Mouse (Mus musculus) forebrain, embryonic 14.5 days (tissue): ENCODE results near the gene Gon4l. TPM values are rescaled to one million over a fixed set of nuclear protein-coding genes. Genes with fewer than 3 reads are reported as not detected.
"Not testable (repeated sequence)": the region's sequence is repeated elsewhere in the genome, so short reads cannot be mapped to it uniquely, and the experiment has no call there.

Source experiments
- ATAC-seq: fragments of 200-750 bp; cut with Nextera tagmentation; 2 replicates; pipeline ENCODE4 v1.8.0; 2017; ENCODE audit warnings: mild to moderate bottlenecking, moderate library complexity
- DNase-seq: peaks from one replicate; pipeline ENCODE4 v3.0.0-alpha.2; 2015; ENCODE audit warnings: low spot score
- H3K27ac ChIP-seq: fragments of 300-500 bp; sonication (generic); 2 replicates; pipeline ENCODE4 v1.5.1; 2014; ENCODE audit warnings: low read depth, mild to moderate bottlenecking, control low read depth, low read length, moderate library complexity
- H3K27me3 ChIP-seq: fragments of 300-500 bp; sonication (generic); replicated peaks from 2 replicates; pipeline ENCODE4 v1.6.1; 2014; ENCODE audit warnings: low read length, control low read depth, mixed read lengths; ENCODE audit not compliant: control insufficient read depth, insufficient read depth
- H3K36me3 ChIP-seq: fragments of 300-500 bp; sonication (generic); 2 replicates; pipeline ENCODE4 v1.6.1; 2014; ENCODE audit warnings: low read length, control low read depth; ENCODE audit not compliant: control insufficient read depth, insufficient read depth
- H3K4me1 ChIP-seq: fragments of 300-500 bp; sonication (generic); 2 replicates; pipeline ENCODE4 v1.6.1; 2014; ENCODE audit warnings: antibody characterized with exemption, low read length, control low read depth; ENCODE audit not compliant: control insufficient read depth, insufficient read depth
- H3K4me2 ChIP-seq: fragments of 300-500 bp; sonication (generic); 2 replicates; pipeline ENCODE4 v1.6.1; 2014; ENCODE audit warnings: mild to moderate bottlenecking, control low read depth, low read length
- H3K4me3 ChIP-seq: fragments of 300-500 bp; sonication (generic); 2 replicates; pipeline ENCODE4 v1.5.1; 2014; ENCODE audit warnings: low read depth, low read length, control low read depth
- H3K9ac ChIP-seq: fragments of 300-500 bp; sonication (generic); 2 replicates; pipeline ENCODE4 v1.6.1; 2014; ENCODE audit warnings: mild to moderate bottlenecking, low read length, control low read depth, moderate library complexity
- H3K9me3 ChIP-seq: fragments of 300-500 bp; sonication (generic); replicated peaks from 2 replicates; pipeline ENCODE4 v1.6.1; 2016; ENCODE audit warnings: low read length, control low read depth, mixed read lengths; ENCODE audit not compliant: control insufficient read depth
- WGBS: fragments of 180-500 bp; shearing (Covaris S2); extraction: QIAGEN DNeasy Blood & Tissue Kit; methylation state at CpG from one replicate; pipeline ENCODE4 v1.1.7; 2014; 5-methylcytosine and 5-hydroxymethylcytosine counted together
- polyA plus RNA-seq: library from polyadenylated mRNA; unstranded; fragments of >200 nt; fragmentation: Nextera tagmentation; extraction: Ambion mirVana; gene quantifications from 2 replicates; pipeline ENCODE4 v1.2.1, GENCODE M21; 2014

The Gon4l gene
- polyA plus RNA-seq, result 12.3 and 13.6 TPM in 2 replicates

GRCm38 (mm10) chr3:88834951-88835491, at the start of gene Gon4l:
Gene Gon4l (plus strand): TSS chr3:88835231.
- 2% methylated on average over 24 of the region's 39 CpGs for WGBS
- peak within 1 kb of the TSS; percentile 27 for H3K4me3 ChIP-seq
- H3K4me1 ChIP-seq, H3K36me3 ChIP-seq, H3K9me3 ChIP-seq, H3K27me3 ChIP-seq: not testable (repeated sequence)
- peak within 1 kb of the TSS; percentile 38 for H3K4me2 ChIP-seq
- peak within 1 kb of the TSS; percentile 65 for H3K27ac ChIP-seq
- 0 out of 2 replicates have a peak within 1 kb of the TSS, but pooled peaks have one; percentile 17 for H3K9ac ChIP-seq
- peak; percentile 62 for ATAC-seq
- peak; percentile 64 for DNase-seq

GRCm38 (mm10) chr3:88786323-88786722, 48.7 kb upstream of the Gon4l start:
- not testable (repeated sequence) for H3K4me3 ChIP-seq, H3K4me1 ChIP-seq, H3K27ac ChIP-seq, ATAC-seq, H3K27me3 ChIP-seq, H3K9me3 ChIP-seq, DNase-seq, H3K9ac ChIP-seq, H3K4me2 ChIP-seq
- H3K36me3 ChIP-seq, result peaks cover 11% of the 10 kb centered on the region; the same call in 1 of the 2 replicates
- 79% methylated on average over 1 of the region's 4 CpGs for WGBS

- not testable (repeated sequence) for H3K4me1 ChIP-seq, H3K27ac ChIP-seq, H3K4me3 ChIP-seq, DNase-seq, H3K4me2 ChIP-seq, ATAC-seq, H3K9me3 ChIP-seq, H3K9ac ChIP-seq, H3K27me3 ChIP-seq
- H3K36me3 ChIP-seq, result peaks cover 11% of the 10 kb centered on the region; the same call in 1 of the 2 replicates
- WGBS, result no CpG with 5 or more reads among the region's 8 CpGs
Observed at GRCm38 (mm10) chr3:88786805-88787204, 48.2 kb upstream of the Gon4l start.

GRCm38 (mm10) chr3:88788033-88788432, 47.0 kb upstream of the Gon4l start:
- not testable (repeated sequence) for ATAC-seq, H3K4me3 ChIP-seq, DNase-seq, H3K27ac ChIP-seq, H3K9me3 ChIP-seq, H3K4me2 ChIP-seq, H3K27me3 ChIP-seq, H3K4me1 ChIP-seq, H3K9ac ChIP-seq
- 100% methylated on average over 1 of the region's 4 CpGs for WGBS
- H3K36me3 ChIP-seq, result peaks cover 11% of the 10 kb centered on the region; the same call in 1 of the 2 replicates

GRCm38 (mm10) chr3:88797507-88797906, 37.5 kb upstream of the Gon4l start:
- WGBS, result 91% methylated on average over 6 of the region's 6 CpGs
- H3K36me3 ChIP-seq, H3K27ac ChIP-seq, H3K9me3 ChIP-seq, H3K9ac ChIP-seq, ATAC-seq, H3K4me2 ChIP-seq, H3K4me1 ChIP-seq, H3K27me3 ChIP-seq, DNase-seq, H3K4me3 ChIP-seq: not testable (repeated sequence)

- no peak overlapping the region for H3K4me3 ChIP-seq
- DNase-seq (no peak), ATAC-seq (no peak)
- no peak overlapping the region for H3K27ac ChIP-seq
- no peaks in the 10 kb centered on the region for H3K9me3 ChIP-seq
- H3K4me1 ChIP-seq, result no peaks in the 10 kb centered on the region
- H3K4me2 ChIP-seq, result no peak overlapping the region
- 91% methylated on average over 5 of the region's 5 CpGs for WGBS
- H3K27me3 ChIP-seq, result no peaks in the 10 kb centered on the region
- peaks cover 18% of the 10 kb centered on the region for H3K36me3 ChIP-seq
- H3K9ac ChIP-seq, result no peak overlapping the region
Observed at GRCm38 (mm10) chr3:88803910-88804540, 31.0 kb upstream of the Gon4l start.

GRCm38 (mm10) chr3:88825710-88826109, 9.3 kb upstream of the Gon4l start:
- no peak overlapping the region for H3K9ac ChIP-seq
- 100% methylated on average over 1 of the region's 1 CpGs for WGBS

GRCm38 (mm10) chr3:88827231-88827630, 7.8 kb upstream of the Gon4l start:
- no peak overlapping the region for H3K4me2 ChIP-seq
- H3K9ac ChIP-seq, result no peak overlapping the region
- H3K4me1 ChIP-seq, result no peaks in the 10 kb centered on the region
- H3K27me3 ChIP-seq, result no peaks in the 10 kb centered on the region
- no peak for DNase-seq
- H3K36me3 ChIP-seq, result peaks cover 20% of the 10 kb centered on the region
- no peak overlapping the region for H3K27ac ChIP-seq
- no peak for ATAC-seq
- WGBS, result 93% methylated on average over 9 of the region's 9 CpGs
- H3K4me3 ChIP-seq, result no peak overlapping the region
- no peaks in the 10 kb centered on the region for H3K9me3 ChIP-seq

More at GRCm38 (mm10) chr3:88825710-88826109, 9.3 kb upstream of the Gon4l start:
- Histone ChIP-seq H3K36me3 (peaks cover 25% of the 10 kb centered on the region), H3K27me3 (no peaks in the 10 kb centered on the region), H3K4me2 (no peak overlapping the region), H3K27ac (no peak overlapping the region), H3K4me1 (no peaks in the 10 kb centered on the region), H3K4me3 (no peak overlapping the region), H3K9me3 (no peaks in the 10 kb centered on the region)
- ATAC-seq (no peak), DNase-seq (no peak)
